Mouse (Mus musculus) heart, embryonic 13.5 days (tissue): ENCODE data around the gene Crk. TPM values are rescaled to one million over a fixed set of nuclear protein-coding genes. Genes with fewer than 3 reads are reported as not detected.

Experiments
- ATAC-seq: fragments of 200-750 bp; cut with Nextera tagmentation; 2 replicates; pipeline ENCODE4 v1.8.0; 2017; ENCODE audit warnings: moderate TSS enrichment; ENCODE audit not compliant: insufficient number of reproducible peaks, low FRiP score, low TSS enrichment; ENCODE audit errors: extremely low read depth
- H3K27ac ChIP-seq: fragments of 300-500 bp; sonication (generic); replicated peaks from 2 replicates; pipeline ENCODE4 v1.5.1; 2015; ENCODE audit warnings: moderate library complexity, mild to moderate bottlenecking, inconsistent platforms
- H3K27me3 ChIP-seq: fragments of 300-500 bp; sonication (generic); replicated peaks from 2 replicates; pipeline ENCODE4 v1.6.1; 2015; ENCODE audit warnings: mild to moderate bottlenecking, inconsistent platforms
- H3K36me3 ChIP-seq: fragments of 300-500 bp; sonication (generic); 2 replicates; pipeline ENCODE4 v1.6.1; 2015; ENCODE audit warnings: mild to moderate bottlenecking, inconsistent platforms
- H3K4me1 ChIP-seq: fragments of 300-500 bp; sonication (generic); 2 replicates; pipeline ENCODE4 v1.6.1; 2015; ENCODE audit warnings: inconsistent platforms
- H3K4me2 ChIP-seq: fragments of 300-500 bp; sonication (generic); 2 replicates; pipeline ENCODE4 v1.6.1; 2015; ENCODE audit warnings: inconsistent platforms, mild to moderate bottlenecking, moderate library complexity
- H3K4me3 ChIP-seq: fragments of 300-500 bp; sonication (generic); 2 replicates; pipeline ENCODE4 v1.5.1; 2015; ENCODE audit warnings: moderate library complexity, mild to moderate bottlenecking, inconsistent platforms
- H3K9ac ChIP-seq: fragments of 300-500 bp; sonication (generic); 2 replicates; pipeline ENCODE4 v1.6.1; 2015; ENCODE audit warnings: inconsistent platforms, mild to moderate bottlenecking, moderate library complexity
- H3K9me3 ChIP-seq: fragments of 300-500 bp; sonication (generic); 2 replicates; pipeline ENCODE4 v1.6.1; 2016; ENCODE audit warnings: inconsistent platforms
- WGBS: fragments of 180-500 bp; shearing (Covaris S2); methylation state at CpG from one replicate; pipeline ENCODE4 v1.1.7; 2015; ENCODE audit warnings: mixed read lengths; 5-methylcytosine and 5-hydroxymethylcytosine counted together
- polyA plus RNA-seq: library from polyadenylated mRNA; unstranded; fragments of >200 nt; fragmentation: Nextera tagmentation; extraction: Ambion mirVana; gene quantifications from 2 replicates; pipeline ENCODE4 v1.2.1, GENCODE M21; 2015

Crk gene
- polyA plus RNA-seq, 1 experiment from 2014 or later = 84.8 TPM

DNA sequence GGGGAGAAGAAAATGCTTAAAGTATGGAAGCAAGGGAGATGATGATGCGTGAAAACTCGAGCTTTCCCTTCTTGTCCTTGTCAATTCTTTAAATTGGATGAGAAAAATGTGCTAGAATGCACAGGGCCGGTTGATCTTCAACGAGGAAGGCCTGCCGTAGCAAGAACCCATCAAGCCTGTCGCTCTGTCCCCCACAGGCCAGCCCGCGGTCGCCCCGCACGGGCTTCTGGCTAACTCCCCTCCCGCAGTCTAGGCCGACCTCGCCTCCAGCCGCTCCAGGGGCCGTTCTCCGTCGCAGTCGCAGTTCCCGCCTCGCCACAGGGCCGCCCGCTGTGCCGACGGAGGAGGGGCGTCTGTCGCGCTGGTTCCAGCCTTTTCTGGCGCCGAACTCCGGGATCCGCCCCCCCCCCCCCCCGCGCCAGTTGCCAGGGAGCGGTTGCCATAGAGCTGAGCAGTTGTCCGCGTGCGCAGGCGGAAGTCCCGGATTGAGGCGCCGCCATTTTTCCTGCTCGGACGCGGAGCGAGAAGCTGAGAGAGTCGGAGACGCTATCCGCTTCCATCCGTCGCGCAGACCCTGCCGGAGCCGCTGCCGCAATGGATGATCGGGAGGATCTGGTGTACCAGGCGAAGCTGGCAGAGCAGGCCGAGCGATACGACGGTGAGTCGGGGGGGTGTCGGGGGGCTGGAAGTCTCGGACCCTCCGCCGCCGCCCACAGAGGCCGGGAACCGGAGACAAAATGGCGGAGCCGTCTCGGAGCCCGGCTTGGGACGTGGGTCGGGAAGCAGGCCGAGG, 53.6 kb downstream of the Crk start, which contains the start of gene Ywhae:
Gene Ywhae (plus strand): TSS at position 436 of the 793 bp plus-strand sequence.
- peak within 1 kb of the TSS; percentile 98 for H3K27ac ChIP-seq
- H3K27me3 ChIP-seq = no peaks in the 10 kb centered on the region
- H3K9me3 ChIP-seq = no peaks in the 10 kb centered on the region
- ATAC-seq = peak; percentile 88
- H3K4me1 ChIP-seq = peaks cover 48% of the 10 kb centered on the region
- peak within 1 kb of the TSS; percentile 96 for H3K4me3 ChIP-seq
- under 1% methylated on average over 69 of the region's 76 CpGs for WGBS
- 0 out of 2 replicates have a peak, but pooled peaks cover under 1% of the 10 kb centered on the region for H3K36me3 ChIP-seq
- peak within 1 kb of the TSS; percentile 100 for H3K9ac ChIP-seq
- peak within 1 kb of the TSS; percentile 93 for H3K4me2 ChIP-seq

DNA sequence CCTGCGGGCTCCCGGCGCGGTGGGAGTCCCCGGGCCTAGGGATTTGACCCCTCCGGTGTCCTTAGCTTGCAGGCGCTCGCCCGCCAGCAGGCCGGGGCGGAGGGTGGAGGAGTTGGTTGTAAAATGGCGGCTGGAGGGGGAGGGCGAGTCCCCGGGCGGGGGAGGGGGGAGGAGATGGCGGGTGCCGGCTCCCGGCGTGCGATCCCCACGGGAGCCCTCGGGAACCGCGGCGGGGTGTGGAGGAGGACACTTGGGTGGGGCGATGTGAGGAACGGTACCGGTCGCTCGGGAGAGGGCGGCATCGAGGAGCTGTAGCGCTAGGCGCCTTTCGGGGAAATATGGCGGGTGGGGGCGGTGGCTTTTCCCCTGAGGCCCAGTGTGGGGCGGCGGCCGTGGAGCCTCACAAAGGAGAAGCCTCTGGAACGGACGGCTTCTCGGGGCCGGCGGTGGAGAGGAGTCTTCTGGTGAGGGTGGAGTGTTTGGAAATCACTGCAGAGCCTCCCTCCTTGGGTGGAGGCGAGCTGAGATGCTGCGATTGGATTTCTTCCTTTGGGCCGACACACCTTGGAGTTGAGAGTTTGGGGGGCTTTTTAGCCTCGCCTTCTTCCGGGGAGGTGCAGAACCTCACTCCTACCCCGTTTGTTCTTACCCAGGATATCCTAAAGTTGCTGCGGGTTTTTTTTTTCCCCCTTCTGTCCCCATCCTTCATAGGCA, 54.3 kb downstream of the Crk start:
- Histone ChIP-seq H3K27ac (peak overlapping the region; percentile 98), H3K36me3 (peaks cover 8% of the 10 kb centered on the region), H3K9me3 (no peaks in the 10 kb centered on the region), H3K4me1 (peaks cover 56% of the 10 kb centered on the region), H3K9ac (peak overlapping the region; percentile 100), H3K4me3 (peak overlapping the region; percentile 96), H3K4me2 (peak overlapping the region; percentile 93), H3K27me3 (no peaks in the 10 kb centered on the region)
- ATAC-seq = peak; percentile 37
- WGBS = under 1% methylated on average over 47 of the region's 52 CpGs

GRCm38 (mm10) chr11:75735462-75736252, 56.6 kb downstream of the Crk start:
- ATAC-seq = no peak
- H3K4me1 ChIP-seq = peaks cover 75% of the 10 kb centered on the region
- no peaks in the 10 kb centered on the region for H3K9me3 ChIP-seq
- 77% methylated on average over 5 of the region's 5 CpGs for WGBS
- no peak overlapping the region for H3K27ac ChIP-seq
- H3K9ac ChIP-seq = peak overlapping the region; percentile 100; the same call in 1 of the 2 replicates
- H3K4me2 ChIP-seq = peak overlapping the region; percentile 93
- peaks cover 21% of the 10 kb centered on the region for H3K36me3 ChIP-seq
- H3K27me3 ChIP-seq = no peaks in the 10 kb centered on the region
- H3K4me3 ChIP-seq = peak overlapping the region; percentile 96; the same call in 1 of the 2 replicates

DNA sequence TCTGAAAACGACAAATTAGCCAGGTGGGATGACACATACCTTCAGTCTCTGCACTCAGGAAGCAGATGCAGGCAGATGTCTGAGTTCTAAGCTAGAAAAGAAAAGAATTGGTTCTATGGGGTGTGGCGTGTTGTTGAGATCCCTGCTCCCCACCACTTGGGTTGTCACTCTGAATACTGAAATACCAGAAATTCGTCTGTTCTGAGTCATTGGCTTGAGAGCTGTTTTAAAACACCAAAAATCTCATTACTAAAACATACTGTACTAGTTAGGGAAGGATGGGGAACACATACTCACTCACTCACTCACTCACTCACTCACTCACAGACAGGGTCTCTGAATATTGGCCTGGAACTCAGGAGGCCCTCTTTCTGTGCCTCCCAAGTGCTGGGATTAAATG, 57.9 kb downstream of the Crk start:
- Histone ChIP-seq H3K9ac (peak overlapping the region; percentile 5), H3K27me3 (no peaks in the 10 kb centered on the region), H3K27ac (no peak overlapping the region), H3K4me2 (peak overlapping the region; percentile 41), H3K9me3 (no peaks in the 10 kb centered on the region), H3K36me3 (peaks cover 21% of the 10 kb centered on the region), H3K4me1 (peaks cover 79% of the 10 kb centered on the region), H3K4me3 (peak overlapping the region; percentile 11; the same call in 1 of the 2 replicates)
- no peak for ATAC-seq
- 51% methylated on average over 3 of the region's 3 CpGs for WGBS

GRCm38 (mm10) chr11:75737806-75738476, 58.9 kb downstream of the Crk start:
- H3K4me1 ChIP-seq = peaks cover 77% of the 10 kb centered on the region
- H3K4me3 ChIP-seq = no peak overlapping the region
- 74% methylated on average over 2 of the region's 2 CpGs for WGBS
- no peak for ATAC-seq
- no peak overlapping the region; the same call in 1 of the 2 replicates for H3K27ac ChIP-seq
- H3K9ac ChIP-seq = no peak overlapping the region
- no peaks in the 10 kb centered on the region for H3K27me3 ChIP-seq
- no peaks in the 10 kb centered on the region for H3K9me3 ChIP-seq
- H3K36me3 ChIP-seq = peaks cover 22% of the 10 kb centered on the region
- 0 out of 2 replicates have a peak overlapping the region, but pooled peaks have one; percentile 2 for H3K4me2 ChIP-seq

GRCm38 (mm10) chr11:75738477-75738821, 59.4 kb downstream of the Crk start:
- peaks cover 27% of the 10 kb centered on the region for H3K36me3 ChIP-seq
- H3K4me3 ChIP-seq = no peak overlapping the region
- no peak overlapping the region for H3K9ac ChIP-seq
- peaks cover 80% of the 10 kb centered on the region for H3K4me1 ChIP-seq
- H3K4me2 ChIP-seq = no peak overlapping the region
- 90% methylated on average over 7 of the region's 7 CpGs for WGBS
- no peaks in the 10 kb centered on the region for H3K9me3 ChIP-seq
- no peaks in the 10 kb centered on the region for H3K27me3 ChIP-seq
- no peak for ATAC-seq
- no peak overlapping the region for H3K27ac ChIP-seq

- H3K9me3 ChIP-seq = no peaks in the 10 kb centered on the region
- no peak for ATAC-seq
- no peak overlapping the region for H3K4me3 ChIP-seq
- H3K27me3 ChIP-seq = no peaks in the 10 kb centered on the region
- H3K36me3 ChIP-seq = peaks cover 32% of the 10 kb centered on the region
- peak overlapping the region; percentile 25; the same call in 1 of the 2 replicates for H3K27ac ChIP-seq
- H3K4me1 ChIP-seq = peaks cover 74% of the 10 kb centered on the region
- WGBS = 60% methylated on average over 3 of the region's 3 CpGs
- H3K4me2 ChIP-seq = 0 out of 2 replicates have a peak overlapping the region, but pooled peaks have one; percentile 7
- 0 out of 2 replicates have a peak overlapping the region, but pooled peaks have one; percentile 10 for H3K9ac ChIP-seq
Observed at GRCm38 (mm10) chr11:75740204-75740603, 61.1 kb downstream of the Crk start.

DNA sequence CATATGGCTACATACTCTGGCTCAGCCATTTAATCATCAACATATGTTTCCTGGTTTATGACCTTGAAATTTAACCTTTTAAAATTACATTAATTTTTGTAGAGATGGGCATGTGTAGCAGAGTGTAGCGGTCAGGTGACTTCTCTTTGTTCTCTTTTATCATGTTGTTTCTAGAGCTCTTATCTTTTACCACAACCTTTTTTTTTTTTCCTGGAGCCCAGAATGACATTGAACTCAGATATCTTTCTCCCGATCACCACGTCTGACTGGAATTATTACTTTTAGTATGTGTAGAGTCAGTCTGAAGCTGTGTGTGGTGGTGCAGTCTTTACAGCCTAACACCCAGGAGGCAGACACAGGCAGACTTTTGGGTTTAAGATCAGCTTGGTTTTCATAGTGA, 62.6 kb downstream of the Crk start:
- Histone ChIP-seq H3K9me3 (no peaks in the 10 kb centered on the region), H3K27ac (peak overlapping the region; percentile 20; the same call in 1 of the 2 replicates), H3K4me2 (no peak overlapping the region), H3K4me3 (no peak overlapping the region), H3K27me3 (no peaks in the 10 kb centered on the region), H3K4me1 (peaks cover 72% of the 10 kb centered on the region), H3K36me3 (peaks cover 32% of the 10 kb centered on the region), H3K9ac (no peak overlapping the region)
- WGBS = 54% methylated on average over 3 of the region's 3 CpGs
- no peak for ATAC-seq

GRCm38 (mm10) chr11:75744761-75745160, 65.7 kb downstream of the Crk start:
- 86% methylated on average over 3 of the region's 3 CpGs for WGBS
- no peak for ATAC-seq

DNA sequence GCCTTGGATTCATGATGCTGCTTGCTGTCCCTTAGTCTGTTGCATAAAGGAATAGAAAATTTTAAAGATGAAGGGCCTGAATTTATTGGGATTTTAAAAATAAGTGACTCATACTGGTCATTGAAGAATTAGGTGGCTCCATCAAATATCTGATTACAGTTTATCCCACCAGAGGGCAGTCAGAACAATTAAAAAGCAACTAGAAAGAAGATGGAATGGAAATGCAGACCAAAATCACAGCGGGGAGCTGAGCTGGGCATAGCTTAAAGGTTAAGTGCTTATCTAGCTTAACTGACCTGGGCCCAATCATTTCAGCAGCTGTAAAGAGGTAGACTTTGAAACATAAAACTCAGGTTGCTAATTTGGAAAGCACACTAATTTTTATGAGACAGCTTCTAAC, 71.5 kb downstream of the Crk start:
- Histone ChIP-seq H3K9me3 (no peaks in the 10 kb centered on the region), H3K36me3 (peaks cover 37% of the 10 kb centered on the region), H3K27me3 (no peaks in the 10 kb centered on the region), H3K4me2 (no peak overlapping the region), H3K4me3 (no peak overlapping the region), H3K4me1 (peaks cover 63% of the 10 kb centered on the region), H3K9ac (no peak overlapping the region), H3K27ac (no peak overlapping the region)
- ATAC-seq = no peak
- 76% methylated on average over 1 of the region's 1 CpGs for WGBS

More at GRCm38 (mm10) chr11:75744761-75745160, 65.7 kb downstream of the Crk start:
- Histone ChIP-seq H3K27ac (no peak overlapping the region), H3K27me3 (no peaks in the 10 kb centered on the region), H3K4me1 (peaks cover 77% of the 10 kb centered on the region), H3K9me3 (no peaks in the 10 kb centered on the region), H3K36me3 (peaks cover 20% of the 10 kb centered on the region), H3K9ac (no peak overlapping the region), H3K4me3 (no peak overlapping the region), H3K4me2 (no peak overlapping the region)
